Mouse (Mus musculus) myocyte (in vitro differentiated cells): ENCODE measurements around the gene Arpc5.

Experiments used
- CEBPB ChIP-seq: IDR thresholded peaks from 2 replicates; pipeline ENCODE4 v1.6.1; 2011; ENCODE audit warnings: mild to moderate bottlenecking, moderate library complexity; ENCODE audit not compliant: poor library complexity, insufficient read depth, severe bottlenecking
- E2F4 ChIP-seq: IDR thresholded peaks from one replicate; pipeline ENCODE4 v1.6.1; 2011; ENCODE audit warnings: mild to moderate bottlenecking, control low read depth, moderate library complexity; ENCODE audit not compliant: insufficient read depth
- MAX ChIP-seq: IDR thresholded peaks from one replicate; pipeline ENCODE4 v1.6.1; 2011; ENCODE audit warnings: low read depth, mild to moderate bottlenecking, control low read depth
- MYOG ChIP-seq, 3 experiments: IDR thresholded peaks; one replicate each; pipeline ENCODE4 v1.6.1; 2011; ENCODE audit warnings: control low read depth in 2 of 3, low read depth in 2 of 3, mild to moderate bottlenecking in 2 of 3; ENCODE audit not compliant: insufficient read length in 2 of 3, control insufficient read depth in 1 of 3, insufficient read depth in 1 of 3
- POLR2A ChIP-seq: IDR thresholded peaks from one replicate; pipeline ENCODE4 v1.6.1; 2011; ENCODE audit warnings: low read depth, mild to moderate bottlenecking, control low read depth, moderate library complexity; ENCODE audit not compliant: insufficient read length
- POLR2AphosphoS2 ChIP-seq: IDR thresholded peaks from one replicate; pipeline ENCODE4 v1.6.1; 2011; ENCODE audit warnings: low read depth, control low read depth; ENCODE audit not compliant: insufficient read length
- TCF12 ChIP-seq: IDR thresholded peaks from one replicate; pipeline ENCODE4 v1.6.1; 2011; ENCODE audit warnings: mild to moderate bottlenecking, control low read depth; ENCODE audit not compliant: poor library complexity, insufficient read depth, severe bottlenecking
- USF1 ChIP-seq: IDR thresholded peaks from one replicate; pipeline ENCODE4 v1.6.1; 2011; ENCODE audit warnings: low read depth, mild to moderate bottlenecking, control low read depth, moderate library complexity

GRCm38 (mm10) chr1:152784620-152785019, 18.3 kb downstream of the Arpc5 start:
- TF ChIP-seq MAX (no peak), E2F4 (no peak), POLR2A (no peak), POLR2AphosphoS2 (no peak), CEBPB (no peak), MYOG (IDR thresholded peaks at IDR 0.05; ENCODE audit: control insufficient read depth in 1 of 3, insufficient read depth in 1 of 3, insufficient read length in 2 of 3, low read depth in 2 of 3) (no peak), TCF12 (no peak), USF1 (no peak)
